Mouse (Mus musculus) cerebellum, postnatal 10 days (tissue): Measurements from ENCODE around the gene Lsr.
A peak's percentile ranks its signal among the peaks of the same experiment; 100 is the strongest.

Experiments
- DNase-seq, 2 experiments: peaks; one replicate each; pipeline ENCODE4 v3.0.0; 2021; ENCODE audit warnings: mixed read lengths in 2 of 2

Lsr gene

DNA sequence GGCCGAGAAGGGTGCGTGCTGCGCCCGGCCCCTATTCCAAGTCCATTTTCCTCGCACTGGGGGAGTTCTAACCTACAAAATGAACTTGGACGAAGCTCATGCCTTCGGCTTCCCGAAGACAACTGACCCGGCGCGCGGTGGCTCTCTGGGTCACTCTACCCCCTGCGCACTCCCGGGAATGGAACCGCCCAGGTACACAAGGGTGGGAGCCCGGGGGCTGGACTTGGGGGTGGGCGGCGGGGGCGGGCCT is at the start of gene Lsr:
Gene Lsr, minus strand, starts transcription at position 214 of the 250 bp plus-strand sequence.
- no peak for DNase-seq

- peak; percentile 66 to 69 for DNase-seq
These were observed 44.0 kb upstream of the Lsr start for GRCm38 (mm10) chr7:31017104-31017901.

DNA sequence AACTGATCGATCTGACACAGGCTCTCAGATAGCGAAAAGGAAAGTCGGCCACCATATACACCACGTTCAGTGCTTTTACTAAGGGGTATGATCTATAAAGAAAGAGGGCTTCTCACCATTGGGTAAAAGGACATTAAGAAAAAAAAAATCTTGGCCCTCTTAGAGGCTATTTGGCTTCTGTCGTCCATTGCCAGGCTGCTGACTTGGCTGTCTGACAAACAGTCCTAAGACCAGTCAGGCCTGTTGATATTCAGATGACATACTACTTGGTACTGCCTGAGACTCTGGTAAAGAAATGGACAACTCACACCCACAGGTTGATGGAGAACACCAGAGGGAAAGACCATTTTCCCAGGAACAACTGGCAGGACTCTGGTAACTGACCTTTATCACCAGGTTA is 39.7 kb upstream of the Lsr start:
- DNase-seq = peak; percentile 66 to 73

DNA sequence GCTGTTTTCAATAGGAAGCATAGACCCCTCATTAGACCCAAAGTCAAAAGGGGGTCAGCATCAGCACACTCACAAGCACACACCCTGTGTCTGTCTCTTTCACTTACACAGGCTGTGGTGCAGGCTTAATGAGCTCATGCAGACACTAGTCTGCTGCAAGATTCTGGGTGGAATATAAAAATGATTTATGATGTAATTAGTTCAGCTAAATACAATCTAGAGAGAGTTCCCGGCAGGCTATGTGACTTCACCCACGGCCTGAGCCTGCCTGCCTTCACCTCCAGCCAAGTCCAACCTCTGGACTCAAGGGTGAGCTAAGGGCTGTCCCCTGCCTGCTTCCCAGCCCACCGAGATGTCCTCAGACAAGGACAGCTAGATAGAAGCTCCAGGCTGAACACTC is 35.6 kb upstream of the Lsr start:
- no peak for DNase-seq

GRCm38 (mm10) chr7:31008175-31008574 is 34.9 kb upstream of the Lsr start:
- DNase-seq = no peak

DNA sequence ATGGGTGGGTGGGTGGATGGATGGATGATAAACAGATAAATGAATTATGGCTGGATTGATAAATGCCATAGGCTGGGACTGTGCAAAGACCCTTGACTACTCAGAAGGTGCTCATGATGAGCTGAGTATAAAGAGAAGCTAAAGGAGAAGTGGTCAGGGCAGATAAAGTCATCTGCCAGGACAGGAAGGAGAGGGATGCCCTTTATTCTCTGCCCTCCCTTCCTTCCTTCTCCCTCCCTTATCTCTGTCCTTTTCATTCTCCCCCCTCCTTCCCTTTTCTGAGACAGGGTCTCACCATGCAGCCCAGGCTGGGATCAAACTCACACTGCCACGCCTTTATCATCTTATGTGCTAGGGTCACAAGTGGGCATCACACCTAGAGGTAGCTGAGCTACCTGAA is 34.5 kb upstream of the Lsr start:
- DNase-seq = no peak

DNA sequence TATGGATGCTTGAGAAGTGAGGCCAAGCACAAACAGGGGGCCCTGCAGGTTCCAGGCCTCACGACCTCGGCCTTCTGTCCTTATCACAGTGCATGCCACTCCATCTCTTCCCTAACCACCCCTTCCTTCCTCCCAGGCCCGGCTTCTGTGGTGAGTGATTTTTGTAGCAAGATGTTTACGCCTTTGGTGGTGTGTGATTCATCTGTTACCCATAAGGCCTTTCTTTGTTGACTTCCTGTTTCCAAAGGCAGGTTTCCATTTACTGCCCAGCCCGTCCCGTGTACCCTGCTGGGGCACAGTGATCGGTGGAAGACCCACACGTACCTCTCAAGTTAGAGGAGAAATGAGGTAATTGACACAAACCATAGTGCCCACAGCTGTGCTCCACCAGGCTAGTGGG is 29.4 kb upstream of the Lsr start:
- no peak for DNase-seq

- peak; percentile 87 to 92 for DNase-seq
These were observed 27.3 kb upstream of the Lsr start for GRCm38 (mm10) chr7:31000505-31001020.

DNA sequence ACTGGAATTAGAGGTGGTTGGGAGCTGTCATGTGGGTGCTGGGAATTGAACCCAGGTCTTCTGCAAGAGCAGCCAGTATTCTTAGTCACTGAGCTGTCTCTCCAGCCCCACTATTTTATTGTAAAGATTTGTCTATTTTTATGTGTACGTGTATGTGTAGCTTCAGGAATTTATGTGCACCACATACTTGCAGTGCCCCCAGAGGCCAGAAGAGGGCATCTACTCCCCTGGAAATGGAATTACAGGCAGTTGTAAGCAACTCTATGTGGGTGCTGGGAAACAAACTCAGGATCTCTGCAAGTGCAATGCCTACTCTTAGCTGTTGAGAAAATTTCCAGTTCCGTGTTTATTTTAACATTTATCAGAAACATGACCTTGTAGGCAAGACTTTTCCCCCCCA is 23.2 kb upstream of the Lsr start:
- no peak for DNase-seq

DNA sequence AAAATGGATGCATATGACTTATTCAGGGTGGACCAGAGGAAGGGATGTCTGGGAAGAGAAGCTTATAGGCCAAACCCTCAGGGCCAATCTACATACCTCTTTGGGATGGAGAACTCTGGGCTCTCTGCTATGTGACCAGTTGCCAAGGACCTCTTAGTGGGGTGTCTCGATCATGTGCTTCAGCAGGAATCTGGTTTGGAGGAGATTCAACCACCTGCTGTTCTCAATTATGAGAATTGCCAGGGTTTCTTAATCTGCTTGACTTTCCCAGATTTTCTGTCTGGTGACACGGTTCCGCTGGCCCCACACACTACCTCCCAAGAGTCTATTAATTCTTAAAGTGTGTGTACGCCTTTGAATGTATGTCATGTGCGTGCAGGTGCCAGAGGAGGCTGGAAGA is 20.7 kb upstream of the Lsr start:
- DNase-seq = peak; percentile 66 to 71

DNA sequence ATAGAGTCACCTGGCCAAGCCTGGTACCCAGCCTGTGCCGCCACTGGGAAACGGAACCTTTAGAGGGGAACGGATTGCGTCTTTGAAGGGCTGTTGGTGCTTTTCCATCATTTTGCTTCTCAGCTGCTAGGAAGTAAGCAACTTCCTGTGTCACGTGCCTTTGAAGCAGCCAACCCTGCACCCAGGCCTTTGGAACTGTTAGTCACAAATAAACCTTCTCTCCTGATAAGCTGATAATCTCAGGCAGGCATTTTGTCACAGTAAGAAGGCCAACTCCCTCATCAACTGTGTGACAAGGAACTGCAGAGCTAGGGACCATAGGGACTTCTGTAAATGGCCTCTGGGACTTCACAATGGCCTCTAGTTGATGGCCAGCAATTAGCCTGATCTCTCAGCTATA is 18.9 kb upstream of the Lsr start:
- no peak for DNase-seq

DNA sequence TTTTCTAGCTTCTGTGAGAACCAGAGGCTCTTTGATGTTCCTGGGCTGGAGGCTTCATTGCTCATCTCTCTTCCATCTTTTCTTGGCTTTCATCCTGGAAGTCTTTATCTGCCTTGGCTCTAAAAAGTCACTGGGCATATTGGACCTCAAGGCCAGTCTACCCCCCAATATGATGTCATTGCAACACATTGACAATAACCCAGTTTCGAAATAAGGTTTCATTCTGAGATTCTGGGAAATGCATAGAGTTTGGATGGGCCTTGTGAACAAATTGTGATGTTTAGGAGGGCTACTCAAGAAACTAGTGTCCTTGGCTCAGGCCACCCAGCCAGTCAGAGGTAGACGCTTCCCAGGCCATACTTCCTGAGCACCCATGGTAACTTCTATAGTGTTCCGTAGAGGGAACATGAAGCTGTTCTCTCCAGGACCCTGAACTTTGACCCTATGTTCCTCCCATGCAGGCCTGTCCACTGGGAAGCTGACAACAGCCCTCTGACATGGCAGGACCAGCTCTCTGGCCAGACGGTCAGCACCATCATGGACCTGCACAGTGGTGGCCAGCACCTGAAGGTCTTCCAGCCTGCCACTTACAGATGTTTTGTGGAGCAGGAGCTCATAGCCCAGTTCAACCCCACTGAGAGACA is 15.4 kb upstream of the Lsr start:
- no peak for DNase-seq

DNA sequence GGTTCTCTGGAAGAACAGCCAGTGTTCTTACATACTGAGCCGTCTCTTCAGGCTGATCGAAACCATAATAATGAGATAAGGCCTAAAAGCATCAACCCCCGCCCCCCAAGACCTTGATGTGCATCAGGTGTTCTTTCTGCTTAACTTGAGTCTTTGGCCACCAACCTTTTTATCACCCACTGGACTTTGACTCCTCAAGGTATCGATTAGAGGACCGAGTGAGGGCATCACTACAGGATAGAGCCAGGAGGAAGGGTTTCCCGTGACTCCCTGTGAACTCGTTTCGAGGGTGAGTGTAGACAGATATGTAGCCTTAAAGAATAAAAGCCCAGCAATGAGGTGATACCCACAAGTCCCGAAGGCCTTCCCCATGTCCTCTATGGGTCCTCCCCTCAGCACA is 12.1 kb upstream of the Lsr start:
- DNase-seq = no peak

DNA sequence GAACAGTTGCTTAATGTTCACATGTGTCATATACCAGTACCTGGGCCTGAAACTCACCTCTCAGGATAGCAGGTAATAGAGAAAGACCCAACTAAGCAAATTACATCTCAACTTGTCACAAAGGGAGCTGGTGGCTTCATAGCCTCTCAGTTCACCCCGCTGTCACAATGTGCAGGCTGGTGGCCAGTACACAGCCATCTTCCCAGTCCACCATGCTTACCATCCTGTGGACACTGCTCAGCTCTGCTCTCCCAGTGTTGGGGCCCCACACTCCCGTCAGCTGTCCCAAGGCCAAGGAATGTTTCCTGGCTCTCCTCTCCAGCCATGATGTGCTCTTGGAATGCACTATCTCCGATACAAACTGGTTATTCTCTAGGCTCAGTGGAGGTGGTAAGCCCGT is 8.4 kb upstream of the Lsr start:
- DNase-seq = no peak

DNA sequence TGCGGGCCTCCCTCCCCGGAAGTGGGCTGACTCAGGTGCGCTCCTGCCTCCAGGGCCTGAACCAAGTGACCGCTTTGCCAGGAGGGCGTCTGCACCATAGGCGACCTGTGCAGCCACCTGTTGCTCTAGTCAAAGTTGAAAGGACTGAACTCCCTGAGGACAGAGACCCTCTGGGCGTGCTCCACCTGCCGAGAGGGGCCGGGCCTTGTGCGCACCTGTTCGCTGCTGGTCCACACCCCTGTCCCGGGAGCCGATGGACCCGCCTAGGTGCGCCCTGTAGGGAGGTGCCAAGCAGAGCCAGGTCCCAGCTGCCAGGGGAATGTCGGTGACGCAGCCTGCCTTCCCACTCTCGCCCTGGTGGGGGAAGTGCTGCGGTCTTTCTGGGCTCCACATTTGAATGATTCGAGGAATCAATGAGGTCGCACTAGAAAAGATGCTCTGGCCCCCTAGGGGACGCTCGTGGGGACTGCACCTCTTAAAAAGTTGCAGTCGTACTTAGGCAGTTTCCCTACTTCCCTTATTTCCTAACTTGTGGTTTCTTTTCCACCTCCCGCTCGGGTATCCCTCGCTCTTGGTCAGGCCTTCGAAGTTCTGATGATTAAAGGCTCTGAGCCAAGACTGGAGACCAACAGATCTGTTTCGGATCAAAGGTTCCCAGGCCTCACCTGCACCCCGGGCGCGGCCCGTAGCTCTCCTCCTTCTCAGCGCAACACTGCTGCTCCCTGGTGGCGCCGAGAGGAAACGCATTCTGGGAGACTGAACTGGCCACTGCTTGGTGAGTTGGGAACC is 431 bp upstream of the Lsr start, which contains the start of gene Fam187b:
Gene Fam187b, plus strand, starts transcription at position 290 of the 789 bp plus-strand sequence.
- DNase-seq = peak; percentile 93

GRCm38 (mm10) chr7:30972426-30973250 is 626 bp downstream of the Lsr start:
- DNase-seq = no peak

- no peak for DNase-seq
These were observed 1.4 kb downstream of the Lsr start for GRCm38 (mm10) chr7:30971901-30972300.

DNA sequence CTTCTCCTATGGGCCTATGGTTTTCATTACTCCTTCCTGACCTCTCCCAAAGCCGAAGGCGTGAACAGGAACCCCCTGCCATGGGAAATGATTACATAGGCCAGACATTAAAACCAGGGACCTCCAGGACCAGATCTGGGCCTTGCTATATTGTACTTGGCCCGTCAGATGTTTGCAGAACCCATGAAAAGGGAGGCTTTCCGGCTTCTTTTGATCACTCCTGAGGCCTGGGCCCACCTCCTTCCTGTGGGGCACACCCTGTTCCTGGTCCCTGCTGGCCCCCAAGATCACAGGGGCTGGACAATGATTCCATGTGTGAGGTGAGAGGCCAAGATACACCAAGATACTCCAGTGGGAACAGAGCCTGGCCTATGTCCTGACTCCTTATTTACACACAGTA is 4.1 kb downstream of the Lsr start:
- DNase-seq = no peak

GRCm38 (mm10) chr7:30968611-30969010 is 4.7 kb downstream of the Lsr start:
- no peak for DNase-seq

GRCm38 (mm10) chr7:30966657-30967056 is 6.6 kb downstream of the Lsr start:
- DNase-seq = no peak

- DNase-seq = no peak
These were observed 7.6 kb downstream of the Lsr start for GRCm38 (mm10) chr7:30965677-30966076.

GRCm38 (mm10) chr7:30964366-30964765 is 8.9 kb downstream of the Lsr start:
- no peak for DNase-seq

DNA sequence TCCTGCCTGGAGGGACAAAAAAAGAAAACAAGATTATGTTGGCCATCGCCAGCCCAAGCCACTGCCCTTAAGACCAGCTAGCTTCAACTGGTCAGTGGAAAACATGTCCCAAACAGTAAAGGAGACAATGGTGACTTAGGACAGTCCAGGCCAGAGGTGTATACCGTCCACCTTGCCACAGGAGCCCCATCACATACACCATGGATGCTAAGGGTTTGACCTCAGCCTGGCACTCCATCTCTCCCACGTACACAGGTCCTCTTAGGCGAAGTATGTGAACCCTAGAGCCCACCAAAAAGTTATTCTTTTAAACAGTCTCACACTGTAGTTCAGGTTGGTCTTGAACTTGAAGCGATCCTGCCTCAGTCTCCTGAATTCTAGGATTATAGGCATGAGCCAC is 10.4 kb downstream of the Lsr start:
- DNase-seq = no peak
